Mouse (Mus musculus) kidney, postnatal 14 days (tissue): Measurements from ENCODE around the gene Mnat1.
A peak's percentile ranks its signal among the peaks of the same experiment; 100 is the strongest.

Experiments
- DNase-seq: peaks from one replicate; pipeline ENCODE4 v3.0.0; 2022; ENCODE audit warnings: mixed read lengths

Mnat1 gene

GRCm38 (mm10) chr12:73241960-73242359 lies 118.4 kb downstream of the Mnat1 start:
- DNase-seq, result no peak

GRCm38 (mm10) chr12:73245687-73246086 lies 122.2 kb downstream of the Mnat1 start:
- no peak for DNase-seq

GRCm38 (mm10) chr12:73255006-73255405 lies 131.5 kb downstream of the Mnat1 start:
- no peak for DNase-seq

GRCm38 (mm10) chr12:73259269-73259668 lies 135.8 kb downstream of the Mnat1 start:
- DNase-seq, result no peak

- no peak for DNase-seq
These were observed 136.8 kb downstream of the Mnat1 start for GRCm38 (mm10) chr12:73260339-73260738.

- no peak for DNase-seq
These were observed 142.0 kb downstream of the Mnat1 start for GRCm38 (mm10) chr12:73265381-73265978.

- DNase-seq, result no peak
These were observed 143.1 kb downstream of the Mnat1 start for GRCm38 (mm10) chr12:73266597-73266996.

- DNase-seq, result no peak
These were observed 145.0 kb downstream of the Mnat1 start for GRCm38 (mm10) chr12:73268497-73268896.

GRCm38 (mm10) chr12:73269531-73269930 lies 146.0 kb downstream of the Mnat1 start:
- DNase-seq, result no peak

- DNase-seq, result peak; percentile 15
These were observed 146.4 kb downstream of the Mnat1 start for GRCm38 (mm10) chr12:73269933-73270332.

GRCm38 (mm10) chr12:73274921-73275320 lies 151.4 kb downstream of the Mnat1 start:
- DNase-seq, result no peak

- peak; percentile 95 for DNase-seq
These were observed 163.0 kb downstream of the Mnat1 start, which contains the start of the genes Trmt5 and Slc38a6 for GRCm38 (mm10) chr12:73286287-73287092. Gene Trmt5 (minus strand): TSS chr12:73286710. Gene Slc38a6 (plus strand): TSS chr12:73286779.

- peak; percentile 53 for DNase-seq
These were observed 164.1 kb downstream of the Mnat1 start for GRCm38 (mm10) chr12:73287609-73288008.

- DNase-seq, result no peak
These were observed 165.1 kb downstream of the Mnat1 start for GRCm38 (mm10) chr12:73288626-73289025.

- no peak for DNase-seq
These were observed 171.4 kb downstream of the Mnat1 start for GRCm38 (mm10) chr12:73294884-73295283.

GRCm38 (mm10) chr12:73295505-73296140 lies 172.1 kb downstream of the Mnat1 start:
- no peak for DNase-seq

GRCm38 (mm10) chr12:73298621-73299020 lies 175.1 kb downstream of the Mnat1 start:
- DNase-seq, result no peak

- peak; percentile 53 for DNase-seq
These were observed 177.0 kb downstream of the Mnat1 start for GRCm38 (mm10) chr12:73300531-73300930.

- peak; percentile 55 for DNase-seq
These were observed 181.1 kb downstream of the Mnat1 start for GRCm38 (mm10) chr12:73304636-73305035.

- no peak for DNase-seq
These were observed 184.2 kb downstream of the Mnat1 start for GRCm38 (mm10) chr12:73307750-73308149.

GRCm38 (mm10) chr12:73308711-73309110 lies 185.2 kb downstream of the Mnat1 start:
- DNase-seq, result no peak

GRCm38 (mm10) chr12:73317706-73318686 lies 194.5 kb downstream of the Mnat1 start:
- no peak for DNase-seq
